Mouse (Mus musculus) C2C12 (cell line): ENCODE measurements around the gene Gfap.

Experiments used
- CEBPB ChIP-seq: IDR thresholded peaks from one replicate; pipeline ENCODE4 v1.6.1; 2011; ENCODE audit warnings: low read depth, mild to moderate bottlenecking, control low read depth, moderate library complexity
- CTCF ChIP-seq: IDR thresholded peaks from one replicate; pipeline ENCODE4 v1.5.1; 2011; ENCODE audit not compliant: control insufficient read depth, insufficient read depth, insufficient read length
- FOSL1 ChIP-seq: IDR thresholded peaks from one replicate; pipeline ENCODE4 v1.8.0; 2011; ENCODE audit warnings: mild to moderate bottlenecking, low read length; ENCODE audit not compliant: poor library complexity, insufficient read depth, severe bottlenecking
- MAX ChIP-seq: IDR thresholded peaks from one replicate; pipeline ENCODE4 v1.6.1; 2011; ENCODE audit warnings: mild to moderate bottlenecking, control low read depth
- MYOD1 ChIP-seq: IDR thresholded peaks from one replicate; pipeline ENCODE4 v1.6.1; 2011; ENCODE audit warnings: low read depth; ENCODE audit not compliant: control insufficient read depth, insufficient read length
- MYOG ChIP-seq: IDR thresholded peaks from one replicate; pipeline ENCODE4 v1.6.1; 2011; ENCODE audit not compliant: control insufficient read depth, insufficient read length; ENCODE audit errors: extremely low read depth
- USF1 ChIP-seq: IDR thresholded peaks from one replicate; pipeline ENCODE4 v1.6.1; 2011; ENCODE audit warnings: low read depth, mild to moderate bottlenecking, control low read depth, moderate library complexity

DNA sequence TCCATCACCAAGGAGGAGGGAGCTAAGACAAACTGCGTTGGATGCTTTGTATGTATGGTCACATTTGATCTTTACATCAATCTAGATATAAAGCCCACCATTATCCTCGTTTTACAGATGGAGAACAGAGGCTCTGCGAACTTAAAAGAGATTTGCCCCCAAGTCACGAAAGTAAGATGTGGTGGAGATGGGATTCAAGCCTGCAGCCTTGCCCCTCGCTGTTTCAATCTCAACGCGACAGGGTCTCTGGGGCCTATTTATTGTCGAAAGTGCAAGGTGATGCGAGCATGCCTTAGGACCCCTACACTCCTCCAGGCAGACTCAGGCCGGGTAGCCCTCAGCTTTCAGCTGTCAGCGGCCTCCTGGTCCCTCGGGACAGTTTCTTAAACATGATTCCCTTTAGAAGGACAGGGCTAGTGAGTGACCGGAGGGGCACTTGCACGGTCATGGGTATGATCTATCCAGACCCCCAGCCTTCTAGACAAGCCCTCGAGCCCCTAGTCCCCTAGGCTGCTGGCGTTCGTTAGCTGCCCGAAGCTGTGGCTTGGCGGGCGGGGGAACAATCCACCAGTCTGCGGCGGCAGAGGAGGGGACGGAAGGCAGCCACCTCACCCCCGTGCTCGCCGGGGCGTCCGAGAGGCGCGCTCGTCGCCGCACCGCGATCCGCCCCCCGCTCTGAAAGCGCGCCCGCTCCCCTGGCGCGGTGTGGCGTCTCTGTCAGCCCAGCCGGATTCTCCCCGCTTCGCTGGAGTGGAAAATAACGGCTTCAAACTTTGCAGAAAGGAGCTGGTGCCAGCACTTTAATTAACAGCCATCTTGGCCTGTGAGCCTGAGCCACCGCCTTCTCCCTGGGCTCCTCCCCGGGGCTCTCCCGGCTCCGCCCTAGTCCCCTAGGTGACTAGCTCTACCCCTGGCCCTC lies 47.6 kb upstream of the Gfap start:
- TF ChIP-seq CTCF (no peak), MYOD1 (no peak), MYOG (no peak), USF1 (no peak), MAX (no peak), CEBPB (no peak), FOSL1 (no peak)
